Mouse (Mus musculus) kidney, postnatal 25 days (tissue): ENCODE results near the gene Gria3.

Experiments used
- DNase-seq, 2 experiments: peaks; one replicate each; pipeline ENCODE4 v3.0.0; 2021; ENCODE audit warnings: mixed read lengths in 2 of 2

The Gria3 gene

DNA sequence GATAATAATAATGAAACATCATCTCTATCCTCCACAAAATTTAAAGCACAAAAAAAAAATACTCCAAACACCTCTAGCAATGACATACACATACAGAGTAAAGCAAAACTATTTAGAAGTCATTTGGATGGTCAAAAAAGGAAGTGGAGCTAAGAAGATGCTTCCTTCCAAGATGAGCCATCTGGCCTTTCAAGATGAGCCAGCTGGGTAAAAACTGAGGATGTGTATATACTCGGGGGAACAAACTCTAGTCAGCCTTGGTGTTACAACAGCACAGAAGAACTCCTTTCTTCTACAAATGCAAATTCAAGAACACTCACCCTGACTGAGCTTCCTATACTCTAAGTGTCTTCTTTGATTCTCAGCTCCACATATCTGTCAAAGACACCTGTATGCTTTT lies 172.4 kb downstream of the Gria3 start:
- DNase-seq = no peak

DNA sequence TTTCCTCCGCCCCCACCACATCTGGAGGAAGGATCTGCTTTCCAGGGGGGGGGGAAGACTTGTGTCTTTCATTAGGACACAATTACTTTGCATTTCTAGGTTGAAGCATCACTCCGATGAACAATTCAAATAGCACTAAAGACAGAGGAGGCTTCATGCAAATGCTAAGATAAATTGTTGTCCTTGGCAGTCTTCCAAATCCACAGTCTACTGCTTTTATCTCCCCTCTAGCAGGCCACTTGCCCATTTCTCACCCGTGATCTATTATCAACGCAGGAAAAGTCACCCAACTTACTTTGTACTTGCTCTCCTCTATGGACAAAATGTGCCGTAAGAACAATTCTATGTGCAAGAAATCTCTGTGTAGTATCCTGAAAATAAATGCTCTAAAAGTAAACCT lies 178.1 kb downstream of the Gria3 start:
- no peak for DNase-seq

- DNase-seq = no peak
Observed at GRCm38 (mm10) chrX:41587692-41588091, 187.0 kb downstream of the Gria3 start.

DNA sequence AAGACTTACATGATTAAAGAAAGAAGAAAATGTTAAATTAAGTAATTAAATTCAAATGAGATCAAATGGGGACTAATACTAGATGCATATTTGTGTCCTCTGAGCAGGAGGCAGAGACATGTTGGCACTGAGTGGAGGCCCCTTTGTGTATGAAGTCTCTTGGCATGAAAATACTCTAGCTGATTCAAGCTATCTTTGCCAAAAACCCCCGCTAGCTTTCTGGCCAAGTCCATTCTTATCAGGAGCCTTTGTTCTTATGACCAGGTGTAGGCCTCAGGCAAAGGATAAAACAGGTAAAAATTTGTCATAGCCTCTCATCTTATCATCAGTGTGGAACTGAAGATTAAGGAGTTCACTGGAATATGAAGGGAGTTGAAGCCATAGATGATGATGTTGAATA lies 206.5 kb downstream of the Gria3 start:
- no peak for DNase-seq

- peak; percentile 31 to 38 for DNase-seq
Observed at GRCm38 (mm10) chrX:41614920-41615319, 214.3 kb downstream of the Gria3 start.

DNA sequence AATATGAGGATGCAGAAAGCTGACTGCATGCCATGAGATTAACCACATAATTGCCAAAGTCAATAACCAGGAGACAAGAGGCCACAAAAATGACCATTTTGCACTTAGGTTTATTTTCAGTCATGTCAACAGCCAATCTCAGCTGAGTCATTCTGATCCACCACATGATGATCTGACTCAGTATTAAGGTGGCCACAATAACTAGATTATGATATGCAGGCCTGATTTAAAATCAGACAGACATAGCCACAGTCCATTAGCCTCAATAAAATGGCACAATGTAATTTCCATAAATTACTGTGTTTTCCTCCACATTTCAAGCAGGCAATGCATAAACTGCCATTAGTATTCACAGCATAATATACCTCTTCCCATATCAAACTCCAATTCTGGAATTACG lies 216.3 kb downstream of the Gria3 start:
- DNase-seq = no peak

DNA sequence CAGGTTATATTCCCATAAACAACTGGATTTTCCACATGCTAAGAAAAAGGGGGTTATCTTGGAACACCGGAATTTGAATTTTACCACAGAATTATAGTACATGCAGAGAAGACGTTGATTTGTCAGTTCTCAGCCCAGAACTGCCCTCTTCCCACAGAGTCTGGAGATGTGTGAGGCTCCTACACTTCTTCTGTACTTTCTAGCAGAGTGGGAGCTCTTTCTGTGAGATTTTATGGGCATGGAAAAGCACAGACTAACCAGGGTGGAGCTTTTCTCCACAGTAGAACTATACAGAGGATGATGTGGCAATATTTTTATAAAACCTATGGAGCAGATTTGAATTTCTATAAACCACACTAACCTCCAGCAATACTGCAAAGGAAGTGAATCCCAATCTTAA lies 217.7 kb downstream of the Gria3 start:
- DNase-seq = no peak

DNA sequence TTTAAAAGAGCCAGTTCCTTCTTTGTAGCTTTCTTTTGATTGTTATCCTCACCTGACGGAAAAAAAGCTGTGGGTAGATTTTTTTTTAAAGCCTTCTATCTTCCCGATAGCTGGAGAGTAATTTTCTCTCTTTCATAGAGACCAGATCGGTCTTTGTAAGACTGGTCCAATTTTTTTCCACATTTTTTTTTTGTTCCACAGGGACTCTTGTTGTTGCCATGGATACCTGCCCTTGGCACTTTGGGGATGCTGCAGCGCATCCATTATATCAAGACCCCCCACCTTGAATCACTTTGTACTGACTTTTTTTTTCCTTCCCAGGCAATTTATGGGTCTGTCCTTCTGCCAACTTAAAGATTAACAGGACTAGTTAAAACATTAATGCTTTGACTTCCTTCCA lies 232.9 kb downstream of the Gria3 start:
- no peak for DNase-seq

GRCm38 (mm10) chrX:41644954-41645353 lies 244.3 kb downstream of the Gria3 start:
- DNase-seq = no peak

DNA sequence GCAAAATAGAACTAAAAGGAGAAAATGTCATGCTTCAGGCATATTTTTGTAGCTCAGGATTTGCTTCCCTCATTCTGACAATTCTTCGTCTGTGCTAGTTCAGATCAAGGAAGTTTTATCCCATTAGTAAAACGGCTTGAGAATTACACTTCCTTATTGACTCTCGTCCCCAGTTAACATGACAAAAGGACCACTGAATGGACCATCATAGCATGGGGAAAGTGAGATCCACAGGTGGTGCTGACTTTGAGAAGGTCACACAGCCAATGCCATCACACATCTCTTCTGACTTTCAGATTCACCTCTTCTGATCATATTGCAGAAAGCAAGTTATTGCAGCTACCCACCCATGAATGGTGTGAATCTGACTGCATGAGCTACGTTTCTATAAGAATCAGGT lies 257.1 kb downstream of the Gria3 start:
- no peak for DNase-seq

DNA sequence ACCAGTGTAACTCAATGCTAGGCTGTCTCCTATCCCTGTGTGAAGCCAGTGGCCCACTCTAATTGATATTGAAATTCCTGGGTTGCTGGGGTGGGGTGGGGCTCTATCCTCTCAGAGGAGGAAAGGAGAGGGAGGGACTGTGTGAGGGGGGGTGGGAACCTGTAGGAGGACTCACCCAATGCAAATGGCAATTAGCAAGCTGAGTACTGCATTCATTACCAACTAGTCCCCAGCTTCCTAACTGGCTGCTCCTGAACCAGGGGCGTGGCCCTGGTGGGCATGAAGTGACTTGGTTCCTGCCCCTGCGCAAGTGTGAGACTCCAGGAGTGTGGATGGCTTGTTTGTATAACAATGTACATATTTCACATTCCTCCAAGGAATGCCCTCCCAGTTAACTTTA lies 288.2 kb downstream of the Gria3 start:
- no peak for DNase-seq

GRCm38 (mm10) chrX:41692076-41692475 lies 291.4 kb downstream of the Gria3 start:
- DNase-seq = no peak
